Mouse (Mus musculus): ENCODE results near the gene Nptxr. TPM values are rescaled to one million over a fixed set of nuclear protein-coding genes. Genes with fewer than 3 reads are reported as not detected.
A peak's percentile ranks its signal among the peaks of the same experiment; 100 is the strongest.

Gene Nptxr
- total RNA-seq, 2 experiments from 2014 or later: 800 to 813 TPM

DNA sequence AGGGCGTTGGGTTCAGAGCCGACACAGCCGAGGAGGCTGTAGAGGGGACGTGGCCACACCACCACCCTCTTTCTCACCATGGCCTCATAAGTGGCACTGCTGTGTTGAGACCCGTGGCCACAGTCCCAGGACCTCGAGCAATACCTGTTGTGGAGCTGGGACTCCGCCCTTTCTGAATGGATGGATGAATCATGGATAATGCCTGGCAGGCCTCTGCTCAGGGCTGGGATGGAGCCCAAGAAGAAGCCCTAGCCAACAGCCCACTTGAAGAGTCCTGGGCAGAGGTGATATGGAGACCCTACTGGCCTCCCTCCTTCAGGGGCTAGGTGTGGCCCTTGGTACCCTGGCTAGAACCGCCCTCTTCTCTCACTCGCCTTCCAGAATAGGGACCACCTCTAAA, 41.6 kb downstream of the Nptxr start:
- no peak for TF ChIP-seq CTCF (IDR thresholded peaks at IDR 0.05)
- intact Hi-C loops (cut with DNase I): no loop called here
- DNase-seq (ENCODE audit: extremely low spot score in 1 of 2, low spot score in 2 of 2): no peak
- H3K27ac ChIP-seq: peak overlapping the region; percentile 78
- no peak overlapping the region for H3K4me3 ChIP-seq

DNA sequence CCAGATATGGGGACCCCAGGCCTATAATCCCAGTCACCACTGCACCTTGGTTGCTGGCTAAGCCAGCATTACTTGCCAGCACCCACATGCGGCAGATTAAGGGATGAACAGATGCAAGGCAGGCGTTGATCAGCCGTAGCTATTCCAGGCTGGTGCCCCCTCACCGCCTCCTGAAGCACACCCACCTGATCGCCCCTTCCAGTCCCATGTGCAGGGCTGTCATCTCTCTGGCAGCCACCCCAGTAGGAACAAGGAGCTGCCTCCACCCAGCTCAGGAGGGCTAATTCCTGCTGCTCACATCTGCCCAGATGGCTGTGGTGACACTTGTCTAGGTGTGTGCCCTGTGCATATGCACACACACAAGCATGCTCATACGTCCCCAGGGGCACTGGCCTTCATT, 43.6 kb downstream of the Nptxr start:
- intact Hi-C loops (cut with DNase I): no loop called here
- H3K27ac ChIP-seq: peak overlapping the region; percentile 67
- TF ChIP-seq CTCF (IDR thresholded peaks at IDR 0.05): no peak; the same call in 1 of the 2 replicates
- DNase-seq (ENCODE audit: extremely low spot score in 1 of 2, low spot score in 2 of 2): peak in 1 of 2 experiments; percentile 41
- no peak overlapping the region for H3K4me3 ChIP-seq

DNA sequence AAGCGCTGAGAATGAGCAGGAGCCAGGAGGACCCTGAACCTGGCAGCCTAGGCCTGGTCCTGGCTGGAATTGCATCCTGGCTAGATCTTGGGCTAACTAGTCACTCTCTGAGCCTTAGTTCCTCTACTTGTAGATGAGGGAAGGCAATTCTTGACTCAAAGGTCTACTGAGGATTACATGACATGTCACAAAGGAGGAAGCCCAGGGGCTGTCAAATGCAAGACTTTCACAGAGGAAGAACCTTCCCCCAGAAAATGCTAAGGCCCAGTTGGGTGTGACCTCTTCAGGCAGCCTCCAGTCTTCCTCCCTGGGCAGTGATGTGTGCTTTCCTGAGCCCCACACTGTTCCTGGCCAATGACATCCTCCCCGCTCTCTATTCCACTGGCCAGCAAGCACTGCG, 47.4 kb downstream of the Nptxr start:
- no peak overlapping the region for H3K4me3 ChIP-seq
- H3K27ac ChIP-seq: peak overlapping the region; percentile 82
- no peak for TF ChIP-seq CTCF (IDR thresholded peaks at IDR 0.05)
- no peak for DNase-seq (ENCODE audit: extremely low spot score in 1 of 2, low spot score in 2 of 2)
- intact Hi-C loops (cut with DNase I): no loop called here

DNA sequence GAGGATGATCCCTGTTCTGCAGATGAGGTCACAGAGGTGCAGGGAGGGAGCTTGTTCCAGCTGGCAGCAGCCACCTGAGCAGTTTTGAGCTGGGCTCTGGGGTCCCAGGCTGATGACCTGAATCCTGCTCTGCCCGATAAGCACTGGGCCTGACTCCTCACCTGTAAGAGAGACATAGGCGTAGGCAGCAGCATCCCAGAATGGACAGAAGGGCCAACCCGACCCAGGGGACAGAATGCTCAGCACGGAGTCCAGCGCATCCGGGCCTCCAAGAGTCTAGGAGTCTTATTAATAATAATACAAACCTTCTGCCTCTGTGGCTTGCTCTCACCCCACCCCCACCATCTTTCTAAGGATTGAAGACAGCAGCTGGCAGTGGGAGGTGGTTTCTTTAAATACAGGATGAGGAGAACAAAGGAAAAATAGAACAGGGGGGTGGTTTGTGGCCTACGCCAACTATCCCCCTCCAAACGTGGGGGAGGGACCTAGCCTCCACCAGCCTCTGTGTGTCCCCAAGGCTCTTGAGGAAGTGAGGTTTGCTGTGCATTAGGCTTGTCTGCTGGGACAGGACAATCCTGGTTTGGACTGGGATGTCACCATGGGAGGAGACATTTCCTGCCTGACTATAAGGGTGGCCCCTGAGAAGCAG, 48.5 kb downstream of the Nptxr start:
- H3K27ac ChIP-seq: peak overlapping the region; percentile 82
- peak; percentile 41 to 62 for DNase-seq (ENCODE audit: extremely low spot score in 1 of 2, low spot score in 2 of 2)
- no peak overlapping the region for H3K4me3 ChIP-seq
- TF ChIP-seq CTCF (IDR thresholded peaks at IDR 0.05): no peak
- intact Hi-C loops (cut with DNase I): no loop called here

DNA sequence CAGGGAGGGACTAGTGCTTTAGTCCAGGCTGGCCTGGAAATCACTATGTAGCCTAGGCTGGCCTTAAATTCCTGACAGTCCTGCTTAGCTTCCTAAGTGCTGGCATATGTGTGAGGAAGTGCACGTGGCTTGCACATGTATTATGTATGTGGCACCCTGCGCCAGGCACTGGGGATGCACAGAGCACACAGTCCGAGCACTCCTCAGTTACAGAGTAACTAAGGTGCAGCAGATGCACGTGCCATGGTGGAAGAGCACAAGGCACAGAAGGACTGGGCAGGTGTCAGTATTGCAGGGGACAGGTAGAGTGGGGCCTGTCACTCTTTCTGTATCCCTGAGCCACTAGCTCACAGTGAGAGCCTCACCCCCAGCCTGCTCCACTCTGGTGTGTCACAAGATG, 49.4 kb downstream of the Nptxr start:
- intact Hi-C loops (cut with DNase I): no loop called here
- H3K4me3 ChIP-seq: no peak overlapping the region
- TF ChIP-seq CTCF (IDR thresholded peaks at IDR 0.05): no peak

DNA sequence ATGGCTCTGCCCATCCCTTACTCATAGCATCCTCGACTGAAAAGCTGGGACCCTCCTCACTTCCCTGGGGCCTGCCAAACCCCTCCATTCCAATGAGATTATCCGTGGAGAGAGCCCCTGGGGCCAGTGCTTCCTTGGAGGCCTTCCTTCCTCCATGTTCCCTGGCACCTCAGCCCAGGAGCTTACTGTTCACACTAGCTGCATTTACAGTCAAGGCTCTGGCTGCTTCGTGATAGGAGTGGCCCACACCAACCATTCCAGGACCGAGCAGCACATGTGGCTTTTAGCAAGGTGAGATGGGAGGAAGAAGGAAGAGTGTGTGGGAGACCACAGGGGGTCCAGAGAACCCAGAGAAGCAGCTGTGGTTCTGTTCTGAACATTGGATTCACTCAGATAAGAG, 50.7 kb downstream of the Nptxr start:
- Histone ChIP-seq H3K27ac (peak overlapping the region; percentile 36; the same call in 1 of the 2 replicates), H3K4me3 (no peak overlapping the region)
- TF ChIP-seq CTCF (IDR thresholded peaks at IDR 0.05): no peak
- DNase-seq (ENCODE audit: extremely low spot score in 1 of 2, low spot score in 2 of 2): no peak
- intact Hi-C loops (cut with DNase I): loop anchor here (2.0 to 5.0 kb wide), 5 partner anchors 77 to 323 kb away; no protein-coding TSS in a partner anchor

More for the DNA sequence above, 49.4 kb downstream of the Nptxr start:
- no peak for DNase-seq (ENCODE audit: extremely low spot score in 1 of 2, low spot score in 2 of 2)
- peak overlapping the region; percentile 82 for H3K27ac ChIP-seq

DNA sequence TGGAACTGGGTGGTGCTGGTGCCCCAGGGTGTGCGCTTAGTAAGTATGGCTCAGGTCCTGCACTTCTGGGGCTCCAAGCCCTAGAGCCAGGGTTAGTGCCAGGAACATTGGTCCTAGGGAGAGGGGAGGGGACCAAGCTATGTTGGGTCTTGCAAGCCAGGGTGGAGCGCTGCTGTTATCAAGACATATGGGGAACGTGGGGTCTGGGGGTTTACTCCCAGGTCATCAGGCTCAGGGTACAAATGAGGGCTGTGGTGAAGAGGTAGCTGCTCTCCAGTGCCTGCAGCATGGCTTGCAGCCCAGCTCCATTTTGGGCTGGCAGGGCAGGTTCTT, 51.2 kb downstream of the Nptxr start:
- DNase-seq (ENCODE audit: extremely low spot score in 1 of 2, low spot score in 2 of 2): no peak
- no peak for TF ChIP-seq CTCF (IDR thresholded peaks at IDR 0.05)
- H3K27ac ChIP-seq: 0 out of 2 replicates have a peak overlapping the region, but pooled peaks have one; percentile 36

DNA sequence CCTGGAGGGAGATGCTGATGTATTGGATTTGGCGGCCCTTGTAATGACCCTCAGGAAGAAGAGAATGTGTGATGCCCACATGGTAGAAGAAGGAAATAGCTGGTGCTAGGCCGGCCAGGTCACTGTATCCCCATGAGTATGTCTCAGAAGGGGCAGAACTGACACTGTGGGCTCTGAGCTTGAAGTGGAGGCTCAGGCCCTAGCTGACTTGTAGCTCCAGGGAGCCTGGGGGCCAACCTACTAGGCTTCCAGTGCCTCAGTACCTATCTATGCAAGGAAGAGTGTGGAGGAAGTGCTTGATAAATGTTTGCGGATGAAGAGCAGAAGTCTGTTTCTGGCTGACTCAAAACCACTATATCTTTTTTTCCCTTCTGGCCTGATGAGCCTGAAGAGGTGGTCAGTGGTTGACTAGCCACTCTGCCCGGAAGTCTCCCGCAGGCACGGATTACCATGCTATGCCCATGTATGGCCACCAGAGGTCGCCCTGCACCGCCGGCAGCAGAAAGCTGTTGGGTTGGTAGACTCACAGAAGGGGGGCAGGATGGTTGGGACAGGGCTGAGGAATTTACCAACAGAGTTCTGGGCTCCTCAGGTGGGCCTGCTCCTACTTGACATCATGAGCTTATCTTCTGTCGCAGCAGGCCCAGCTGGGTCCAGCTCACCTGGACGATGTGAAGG, 51.7 kb downstream of the Nptxr start:
- H3K27ac ChIP-seq: no peak overlapping the region
- H3K4me3 ChIP-seq: no peak overlapping the region
- DNase-seq (ENCODE audit: extremely low spot score in 1 of 2, low spot score in 2 of 2): peak; percentile 81 to 86
- TF ChIP-seq CTCF (IDR thresholded peaks at IDR 0.05): peak; percentile 100
- intact Hi-C loops (cut with DNase I): loop anchor here (2.0 to 5.0 kb wide), 5 partner anchors 78 to 324 kb away; no protein-coding TSS in a partner anchor

More for the DNA sequence above, 51.2 kb downstream of the Nptxr start:
- intact Hi-C loops (cut with DNase I): loop anchor here (2.0 to 5.0 kb wide), 5 partner anchors 77 to 324 kb away; no protein-coding TSS in a partner anchor
- H3K4me3 ChIP-seq: no peak overlapping the region

DNA sequence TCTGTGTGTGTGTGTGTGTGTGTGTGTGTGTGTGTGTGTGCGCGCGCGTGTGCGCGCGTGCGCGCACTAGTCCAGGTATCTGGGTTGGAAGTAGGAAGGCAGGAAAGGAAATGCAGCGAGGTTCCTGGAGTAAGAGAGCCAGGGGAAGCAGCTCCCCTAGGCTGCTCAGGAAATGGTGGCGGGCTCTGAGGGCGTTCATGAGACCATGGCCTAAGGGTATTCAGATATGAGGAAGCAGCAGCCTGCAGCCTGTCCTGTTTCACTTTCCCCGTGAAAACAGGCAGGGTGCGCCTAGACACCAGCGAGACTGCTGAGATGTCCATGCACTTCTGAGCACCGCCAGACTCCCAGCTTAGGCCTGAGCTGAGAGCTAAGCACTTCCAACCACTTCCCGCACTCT, 52.8 kb downstream of the Nptxr start:
- intact Hi-C loops (cut with DNase I): loop anchor here (2.0 to 5.0 kb wide), 5 partner anchors 79 to 326 kb away; no protein-coding TSS in a partner anchor
- no peak for DNase-seq (ENCODE audit: extremely low spot score in 1 of 2, low spot score in 2 of 2)
- TF ChIP-seq CTCF (IDR thresholded peaks at IDR 0.05): no peak
- Histone ChIP-seq H3K27ac (no peak overlapping the region), H3K4me3 (no peak overlapping the region)

DNA sequence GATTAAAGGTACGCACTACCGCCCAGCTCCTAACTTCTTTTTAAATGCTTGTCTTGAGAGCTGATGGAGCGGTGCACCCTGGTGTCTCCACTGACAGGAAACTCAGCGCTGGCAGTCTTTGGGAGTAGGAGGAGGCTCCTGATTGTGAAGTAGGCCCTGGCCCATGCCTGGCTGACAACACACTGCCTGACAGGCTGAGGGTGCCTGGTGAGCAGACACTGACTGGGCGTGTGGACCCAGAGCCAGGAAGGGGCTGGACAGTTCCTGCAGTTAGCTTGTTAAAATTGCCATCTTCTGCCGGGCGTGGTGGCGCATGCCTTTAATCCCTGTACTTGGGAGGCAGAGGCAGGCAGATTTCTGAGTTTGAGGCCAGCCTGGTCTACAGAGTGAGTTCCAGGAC, 54.3 kb downstream of the Nptxr start:
- DNase-seq (ENCODE audit: extremely low spot score in 1 of 2, low spot score in 2 of 2): no peak
- no peak for TF ChIP-seq CTCF (IDR thresholded peaks at IDR 0.05)
- intact Hi-C loops (cut with DNase I): loop anchor here (5.0 kb wide), 4 partner anchors 132 to 327 kb away; no protein-coding TSS in a partner anchor

DNA sequence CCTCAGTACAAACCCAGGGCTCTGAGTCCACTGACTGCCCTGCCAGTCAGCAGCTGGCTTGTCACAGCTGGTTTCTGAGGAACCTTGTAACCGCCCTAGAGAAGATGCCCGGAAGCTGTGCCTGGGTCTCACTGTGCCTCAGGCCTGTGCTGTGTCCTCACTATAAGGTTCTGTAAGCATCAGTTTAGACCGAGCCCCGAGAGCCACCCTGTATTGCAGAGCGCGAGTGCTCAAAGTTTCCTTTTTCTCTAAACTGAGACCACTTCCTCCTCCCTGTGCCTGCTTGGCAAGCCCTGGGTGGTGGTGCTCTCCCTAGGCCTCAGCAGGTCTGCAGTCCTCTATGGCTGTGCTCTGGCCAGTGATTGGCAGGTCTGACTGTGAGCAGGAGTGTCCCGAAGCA, 55.4 kb downstream of the Nptxr start:
- intact Hi-C loops (cut with DNase I): no loop called here
- Histone ChIP-seq H3K27ac (no peak overlapping the region), H3K4me3 (no peak overlapping the region)
- no peak for TF ChIP-seq CTCF (IDR thresholded peaks at IDR 0.05)
- DNase-seq (ENCODE audit: extremely low spot score in 1 of 2, low spot score in 2 of 2): no peak

More for the DNA sequence above, 54.3 kb downstream of the Nptxr start:
- no peak overlapping the region for H3K4me3 ChIP-seq
- H3K27ac ChIP-seq: no peak overlapping the region

DNA sequence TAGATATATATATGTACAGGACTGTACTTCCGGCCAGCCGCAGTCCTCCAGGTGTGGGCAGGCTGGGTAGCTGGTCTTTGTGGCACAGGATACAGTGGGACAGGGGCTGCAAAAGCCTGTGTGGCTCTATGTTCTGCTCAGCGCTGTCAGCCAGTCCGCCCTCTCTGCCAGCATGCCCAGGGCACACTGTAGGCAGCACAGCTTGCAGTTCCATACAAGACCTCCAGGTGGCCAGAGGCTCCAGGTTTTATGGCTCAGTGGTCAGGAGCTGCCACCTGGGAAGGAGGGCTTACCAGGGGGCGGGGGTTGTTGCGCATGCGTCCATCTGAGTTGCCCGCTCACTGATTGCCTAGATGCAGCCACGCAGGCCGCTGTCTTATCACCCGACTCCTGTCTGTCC, 56.6 kb downstream of the Nptxr start:
- no peak overlapping the region for H3K27ac ChIP-seq
- intact Hi-C loops (cut with DNase I): no loop called here
- DNase-seq (ENCODE audit: extremely low spot score in 1 of 2, low spot score in 2 of 2): no peak
- no peak overlapping the region for H3K4me3 ChIP-seq
- TF ChIP-seq CTCF (IDR thresholded peaks at IDR 0.05): peak; percentile 47

Data from left cerebral cortex, adult 2 months (tissue).